Mouse (Mus musculus): Measurements from ENCODE around the gene Drg1. TPM values are rescaled to one million over a fixed set of nuclear protein-coding genes. Genes with fewer than 3 reads are reported as not detected.
"Not testable (repeated sequence)": the region's sequence is repeated elsewhere in the genome, so short reads cannot be mapped to it uniquely, and the experiment has no call there.

The Drg1 gene
- polyA plus RNA-seq, 1 experiment from 2014 or later, result 88.3 TPM

GRCm38 (mm10) chr11:3212526-3212925 is 53.7 kb downstream of the Drg1 start:
- Histone ChIP-seq H3K36me3 (ENCODE audit: inconsistent target) (peaks cover 50% of the 10 kb centered on the region), H3K4me3 (ENCODE audit: inconsistent target) (no peak overlapping the region), H3K27ac (no peak overlapping the region), H3K79me2 (ENCODE audit: inconsistent target) (peaks cover 61% of the 10 kb centered on the region)
- WGBS (ENCODE audit: missing documents), result 100% methylated on average over 1 of the region's 1 CpGs

GRCm38 (mm10) chr11:3206783-3207182 is 59.4 kb downstream of the Drg1 start:
- H3K79me2 ChIP-seq (ENCODE audit: inconsistent target), result peaks cover 88% of the 10 kb centered on the region
- no peak overlapping the region for H3K4me3 ChIP-seq (ENCODE audit: inconsistent target)
- H3K27ac ChIP-seq, result no peak overlapping the region
- WGBS (ENCODE audit: missing documents), result 100% methylated on average over 3 of the region's 3 CpGs
- peaks cover 16% of the 10 kb centered on the region; the same call in 1 of the 2 replicates for H3K36me3 ChIP-seq (ENCODE audit: inconsistent target)

- H3K4me3 ChIP-seq (ENCODE audit: inconsistent target), result no peak overlapping the region
Measured at GRCm38 (mm10) chr11:3205207-3205606, 61.0 kb downstream of the Drg1 start.

DNA sequence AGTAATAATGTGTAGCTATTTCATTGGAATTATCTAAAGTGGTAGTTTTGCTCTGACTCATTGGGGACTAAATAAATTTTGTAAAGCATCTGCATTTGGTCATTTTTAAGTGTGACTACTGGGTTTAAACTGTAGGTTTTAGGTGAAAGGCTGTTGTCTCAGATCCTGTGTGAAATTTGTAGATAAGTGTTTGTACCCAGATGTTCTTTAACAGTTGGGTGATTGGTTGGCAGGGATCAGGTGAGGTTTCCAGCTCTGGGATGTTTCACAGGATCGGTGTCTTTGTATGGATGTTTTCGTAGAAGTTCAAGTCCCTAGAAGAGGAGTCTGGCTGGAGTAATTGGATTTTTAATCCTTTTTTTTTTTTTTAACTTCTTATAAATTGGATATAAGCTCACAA is 62.4 kb downstream of the Drg1 start:
- Histone ChIP-seq H3K79me2 (ENCODE audit: inconsistent target) (peaks cover 58% of the 10 kb centered on the region), H3K4me3 (ENCODE audit: inconsistent target) (no peak overlapping the region), H3K36me3 (ENCODE audit: inconsistent target) (peaks cover 16% of the 10 kb centered on the region; the same call in 1 of the 2 replicates), H3K27ac (no peak overlapping the region)
- WGBS (ENCODE audit: missing documents), result 84% methylated on average over 2 of the region's 2 CpGs

More at GRCm38 (mm10) chr11:3205207-3205606, 61.0 kb downstream of the Drg1 start:
- WGBS (ENCODE audit: missing documents), result 98% methylated on average over 3 of the region's 3 CpGs
- Histone ChIP-seq H3K27ac (no peak overlapping the region), H3K36me3 (ENCODE audit: inconsistent target) (peaks cover 16% of the 10 kb centered on the region; the same call in 1 of the 2 replicates), H3K79me2 (ENCODE audit: inconsistent target) (peaks cover 72% of the 10 kb centered on the region)

DNA sequence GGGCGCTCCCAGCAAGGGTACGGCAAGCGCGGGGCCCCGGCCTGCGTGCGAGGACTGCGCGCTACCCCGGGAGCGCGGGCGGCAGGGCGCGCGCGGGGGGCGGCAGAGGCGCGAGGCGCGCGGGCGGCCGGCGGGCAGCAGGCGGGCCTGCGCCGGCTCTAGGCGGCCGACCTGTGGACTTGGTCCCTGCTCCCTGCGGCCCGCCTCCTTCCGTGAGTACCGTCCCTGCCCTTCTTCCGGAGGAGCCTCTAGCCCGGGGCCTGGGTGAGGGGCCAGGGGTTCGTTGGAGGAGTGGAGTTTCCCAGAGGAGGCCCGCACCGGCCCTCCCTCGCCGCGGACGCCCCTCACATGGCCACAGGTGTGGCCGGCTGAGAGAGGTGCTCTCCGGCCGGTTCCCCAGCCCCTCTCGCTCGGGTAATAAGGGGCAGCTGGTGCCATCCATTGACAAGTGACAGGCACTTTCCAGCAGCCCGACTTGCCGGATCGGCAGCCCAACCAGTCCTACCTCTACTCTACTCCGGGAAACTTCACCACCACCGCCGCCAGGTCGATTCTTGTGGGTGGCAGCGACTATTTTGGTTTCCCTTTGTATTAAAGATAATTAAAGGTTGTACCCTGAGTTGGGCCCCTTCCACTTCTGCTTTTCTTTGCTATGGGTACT is 63.3 kb downstream of the Drg1 start:
- 0% methylated on average over 52 of the region's 57 CpGs for WGBS (ENCODE audit: missing documents)
- Histone ChIP-seq H3K79me2 (ENCODE audit: inconsistent target) (peaks cover 49% of the 10 kb centered on the region), H3K27ac (no peak overlapping the region), H3K36me3 (ENCODE audit: inconsistent target) (peaks cover 16% of the 10 kb centered on the region; the same call in 1 of the 2 replicates), H3K4me3 (ENCODE audit: inconsistent target) (peak overlapping the region; percentile 26)

GRCm38 (mm10) chr11:3202231-3202701 is 63.9 kb downstream of the Drg1 start, which contains the start of gene Eif4enif1:
Gene Eif4enif1, plus strand, starts transcription at chr11:3202392.
- WGBS (ENCODE audit: missing documents), result under 1% methylated on average over 36 of the region's 57 CpGs

GRCm38 (mm10) chr11:3201326-3202230 is 64.6 kb downstream of the Drg1 start:
- whole genome bisulfite sequencing (ENCODE audit: missing documents), result 5% methylated on average over 16 of the region's 16 CpGs
- peak overlapping the region; percentile 15 for H3K4me3 ChIP-seq (ENCODE audit: inconsistent target)
- no peak overlapping the region for H3K27ac ChIP-seq
- 0 out of 2 replicates have a peak, but pooled peaks cover 9% of the 10 kb centered on the region for H3K36me3 ChIP-seq (ENCODE audit: inconsistent target)
- H3K79me2 ChIP-seq (ENCODE audit: inconsistent target), result peaks cover 36% of the 10 kb centered on the region

More at GRCm38 (mm10) chr11:3202231-3202701, 63.9 kb downstream of the Drg1 start, which contains the start of gene Eif4enif1:
- Histone ChIP-seq H3K4me3 (ENCODE audit: inconsistent target) (peak within 1 kb of the TSS; percentile 26), H3K36me3 (ENCODE audit: inconsistent target) (peaks cover 16% of the 10 kb centered on the region; the same call in 1 of the 2 replicates), H3K27ac (no peak within 1 kb of the TSS), H3K79me2 (ENCODE audit: inconsistent target) (peaks cover 43% of the 10 kb centered on the region)

DNA sequence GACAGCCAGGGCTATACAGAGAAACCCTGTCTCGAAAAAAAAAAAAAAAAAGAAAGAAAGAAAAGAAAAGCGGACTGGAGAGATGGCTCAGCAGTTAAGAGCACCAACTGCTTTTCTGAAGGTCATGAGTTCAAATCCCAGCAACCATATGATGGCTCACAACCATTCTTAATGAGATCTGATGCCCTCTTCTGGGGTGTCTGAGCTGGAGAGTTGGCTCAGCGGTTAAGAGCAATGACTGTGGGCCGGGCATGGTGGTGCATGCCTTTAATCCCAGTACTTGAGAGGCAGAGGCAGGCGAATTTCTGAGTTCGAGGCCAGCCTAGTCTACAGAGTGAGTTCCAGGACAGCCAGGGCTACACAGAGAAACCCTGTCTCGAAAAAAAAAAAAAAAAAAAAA is 65.6 kb downstream of the Drg1 start:
- H3K79me2 ChIP-seq (ENCODE audit: inconsistent target), result peaks cover 26% of the 10 kb centered on the region
- not testable (repeated sequence) for H3K4me3 ChIP-seq (ENCODE audit: inconsistent target); H3K36me3 ChIP-seq (ENCODE audit: inconsistent target); H3K27ac ChIP-seq
- WGBS (ENCODE audit: missing documents), result 93% methylated on average over 4 of the region's 7 CpGs

- no peak within 1 kb of the TSS for H3K27ac ChIP-seq
- WGBS (ENCODE audit: missing documents), result 85% methylated on average over 25 of the region's 25 CpGs
- H3K79me2 ChIP-seq (ENCODE audit: inconsistent target), result no peaks in the 10 kb centered on the region
- H3K4me3 ChIP-seq (ENCODE audit: inconsistent target), result no peak within 1 kb of the TSS
- no peaks in the 10 kb centered on the region for H3K36me3 ChIP-seq (ENCODE audit: inconsistent target)
Measured at GRCm38 (mm10) chr11:3193363-3193762, 72.9 kb downstream of the Drg1 start, which contains the start of gene Sfi1. Gene Sfi1, minus strand, starts transcription at chr11:3193463.

DNA sequence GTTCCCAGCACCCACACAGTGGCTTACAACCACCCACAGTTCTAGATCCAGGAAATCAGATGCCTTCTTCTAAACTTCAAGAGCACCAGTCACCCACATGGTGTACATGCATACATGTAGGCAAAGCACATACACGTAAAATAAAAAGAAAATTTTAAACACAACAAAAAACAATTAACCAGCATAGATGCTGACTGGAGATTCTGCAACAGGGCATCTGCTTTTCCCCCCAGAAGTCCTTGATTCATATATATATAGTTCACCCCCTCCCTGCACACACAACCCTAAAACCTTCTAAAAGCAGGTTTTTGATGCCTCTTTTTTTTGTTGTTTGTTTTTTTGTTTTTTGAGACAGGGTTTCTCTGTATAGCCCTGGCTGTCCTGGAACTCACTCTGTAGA is 83.5 kb downstream of the Drg1 start:
- H3K4me3 ChIP-seq (ENCODE audit: inconsistent target); H3K36me3 ChIP-seq (ENCODE audit: inconsistent target); H3K27ac ChIP-seq; H3K79me2 ChIP-seq (ENCODE audit: inconsistent target): not testable (repeated sequence)
- WGBS (ENCODE audit: missing documents), result 75% methylated on average over 1 of the region's 1 CpGs

DNA sequence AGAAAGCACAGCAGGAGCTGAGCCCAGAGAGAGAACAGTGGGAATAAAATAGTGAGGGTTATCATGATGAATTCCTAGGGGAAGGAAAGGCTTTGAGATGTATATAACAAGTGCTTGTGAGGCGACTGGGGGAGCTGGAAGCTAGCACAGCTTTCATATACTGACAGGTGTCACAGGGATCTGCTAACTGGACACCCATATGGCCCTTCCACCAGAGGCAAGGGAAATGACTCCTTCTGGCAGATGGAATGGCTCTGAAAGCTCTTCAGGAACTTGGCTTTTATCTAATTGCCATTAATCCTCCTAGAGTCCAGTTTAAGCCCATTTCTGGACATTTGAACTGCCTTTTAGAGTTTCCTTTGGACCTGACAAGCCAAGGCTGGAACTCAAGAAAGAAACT is 84.2 kb downstream of the Drg1 start:
- H3K4me3 ChIP-seq (ENCODE audit: inconsistent target); H3K27ac ChIP-seq; H3K79me2 ChIP-seq (ENCODE audit: inconsistent target); H3K36me3 ChIP-seq (ENCODE audit: inconsistent target): not testable (repeated sequence)
- WGBS (ENCODE audit: missing documents), result 85% methylated on average over 1 of the region's 1 CpGs

DNA sequence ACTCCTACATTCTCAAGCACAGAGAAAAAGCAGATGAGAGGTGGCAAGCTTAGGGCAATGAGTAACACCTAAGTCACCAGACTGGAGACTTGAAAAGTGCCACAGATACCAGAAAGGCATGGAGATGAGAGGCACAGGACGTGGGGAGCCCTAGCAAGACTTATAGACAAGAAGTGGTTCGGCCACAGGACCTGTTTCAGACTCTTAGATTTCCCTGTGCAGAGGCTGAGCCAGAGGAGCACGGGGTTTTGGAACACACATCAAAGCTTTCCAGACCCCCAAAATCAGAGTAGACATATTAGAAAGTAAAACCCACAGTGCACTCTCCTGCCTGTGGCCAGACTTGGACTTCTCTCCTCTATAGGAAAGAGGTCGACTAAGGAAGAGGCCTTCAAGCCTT is 85.0 kb downstream of the Drg1 start:
- H3K27ac ChIP-seq; H3K36me3 ChIP-seq (ENCODE audit: inconsistent target); H3K79me2 ChIP-seq (ENCODE audit: inconsistent target); H3K4me3 ChIP-seq (ENCODE audit: inconsistent target): not testable (repeated sequence)
- WGBS (ENCODE audit: missing documents), result 58% methylated on average over 4 of the region's 4 CpGs

- 57% methylated on average over 4 of the region's 6 CpGs for WGBS (ENCODE audit: missing documents)
Measured at GRCm38 (mm10) chr11:3180510-3181160, 85.6 kb downstream of the Drg1 start.

GRCm38 (mm10) chr11:3179726-3180092 is 86.5 kb downstream of the Drg1 start:
- not testable (repeated sequence) for H3K79me2 ChIP-seq (ENCODE audit: inconsistent target); H3K36me3 ChIP-seq (ENCODE audit: inconsistent target); H3K4me3 ChIP-seq (ENCODE audit: inconsistent target); H3K27ac ChIP-seq
- WGBS (ENCODE audit: missing documents), result 65% methylated on average over 7 of the region's 7 CpGs

More at GRCm38 (mm10) chr11:3180510-3181160, 85.6 kb downstream of the Drg1 start:
- H3K4me3 ChIP-seq (ENCODE audit: inconsistent target); H3K27ac ChIP-seq; H3K36me3 ChIP-seq (ENCODE audit: inconsistent target); H3K79me2 ChIP-seq (ENCODE audit: inconsistent target): not testable (repeated sequence)

Measured in macrophage (primary cell).